Mouse (Mus musculus) lung, postnatal 0 days (tissue): ENCODE results near the gene Il6st. TPM values are rescaled to one million over a fixed set of nuclear protein-coding genes. Genes with fewer than 3 reads are reported as not detected.

ENCODE experiments used
- ATAC-seq: fragments of 200-750 bp; cut with Nextera tagmentation; 2 replicates; pipeline ENCODE4 v1.8.0; 2017; ENCODE audit warnings: moderate library complexity
- DNase-seq: peaks from one replicate; pipeline ENCODE4 v3.0.0-alpha.2; 2016; ENCODE audit warnings: low spot score
- H3K27ac ChIP-seq: fragments of 300-500 bp; sonication (generic); 2 replicates; pipeline ENCODE4 v1.5.1; 2014; ENCODE audit warnings: antibody characterized with exemption, mild to moderate bottlenecking, low read length, mixed read lengths
- H3K27me3 ChIP-seq: fragments of 300-500 bp; sonication (generic); replicated peaks from 2 replicates; pipeline ENCODE4 v1.6.1; 2014; ENCODE audit warnings: low read length, mixed read lengths; ENCODE audit not compliant: insufficient read depth
- H3K36me3 ChIP-seq: fragments of 300-500 bp; sonication (generic); 2 replicates; pipeline ENCODE4 v1.6.1; 2014; ENCODE audit warnings: low read length, mixed read lengths; ENCODE audit not compliant: insufficient read depth
- H3K4me1 ChIP-seq: fragments of 300-500 bp; sonication (generic); 2 replicates; pipeline ENCODE4 v1.6.1; 2014; ENCODE audit warnings: antibody characterized with exemption, low read depth, low read length, mixed read lengths; ENCODE audit not compliant: insufficient read depth
- H3K4me2 ChIP-seq: fragments of 300-500 bp; sonication (generic); replicated peaks from 2 replicates; pipeline ENCODE4 v1.6.1; 2014; ENCODE audit warnings: low read depth, mild to moderate bottlenecking, low read length, moderate library complexity, mixed read lengths
- H3K4me3 ChIP-seq: fragments of 300-500 bp; sonication (generic); 2 replicates; pipeline ENCODE4 v1.5.1; 2014; ENCODE audit warnings: low read depth, low read length
- H3K9ac ChIP-seq: fragments of 300-500 bp; sonication (generic); replicated peaks from 2 replicates; pipeline ENCODE4 v1.6.1; 2014; ENCODE audit warnings: low read depth, mild to moderate bottlenecking
- H3K9me3 ChIP-seq: fragments of 300-500 bp; sonication (generic); 2 replicates; pipeline ENCODE4 v1.6.1; 2016; ENCODE audit warnings: low read length, mixed read lengths
- CTCF ChIP-seq: IDR thresholded peaks from 2 replicates; pipeline ENCODE4 v1.5.1; 2016; ENCODE audit warnings: antibody characterized with exemption, mild to moderate bottlenecking
- EP300 ChIP-seq: IDR thresholded peaks from 2 replicates; pipeline ENCODE4 v1.6.1; 2016; ENCODE audit warnings: antibody characterized with exemption, mild to moderate bottlenecking, control low read depth
- WGBS: fragments of 180-500 bp; shearing (Covaris S2); extraction: QIAGEN DNeasy Blood & Tissue Kit; methylation state at CpG from one replicate; pipeline ENCODE4 v1.1.7; 2014; 5-methylcytosine and 5-hydroxymethylcytosine counted together
- polyA plus RNA-seq: library from polyadenylated mRNA; unstranded; fragments of >200 nt; fragmentation: Nextera tagmentation; extraction: Ambion mirVana; gene quantifications from 2 replicates; pipeline ENCODE4 v1.2.1, GENCODE M21; 2015

Gene Il6st
- polyA plus RNA-seq, 1 experiment from 2014 or later: 30.4 TPM

DNA sequence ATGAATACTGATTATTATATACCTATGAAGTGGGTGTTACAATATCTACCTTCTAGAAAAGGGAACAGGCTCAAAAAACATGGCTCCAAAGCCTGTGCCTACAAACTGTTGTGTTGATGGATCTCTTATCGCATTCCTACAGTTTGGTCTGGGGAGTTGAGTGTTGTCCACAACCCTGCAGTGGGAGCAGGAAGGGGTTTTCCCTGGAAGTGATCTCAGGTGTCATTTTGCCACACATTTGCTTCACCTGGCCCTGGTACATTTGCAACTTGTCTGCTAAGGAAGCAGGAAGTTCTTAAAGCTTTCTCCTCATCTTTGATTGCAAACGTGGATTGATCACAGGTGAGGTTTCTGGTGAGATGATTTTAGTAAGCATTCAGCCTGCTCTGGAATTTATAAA is 1.7 kb downstream of the Il6st start:
- H3K36me3 ChIP-seq: no peaks in the 10 kb centered on the region
- WGBS: 21% methylated on average over 2 of the region's 2 CpGs
- H3K9me3 ChIP-seq: no peaks in the 10 kb centered on the region
- DNase-seq (no peak), ATAC-seq (no peak)
- TF ChIP-seq EP300: 0 out of 2 replicates have a peak, but pooled peaks have one; percentile 4
- no peak for TF ChIP-seq CTCF
- H3K27ac ChIP-seq: peak overlapping the region; percentile 51
- peaks cover 17% of the 10 kb centered on the region; the same call in 1 of the 2 replicates for H3K4me1 ChIP-seq
- H3K27me3 ChIP-seq: no peaks in the 10 kb centered on the region
- peak overlapping the region; percentile 85; the same call in 1 of the 2 replicates for H3K4me3 ChIP-seq
- H3K4me2 ChIP-seq: peak overlapping the region; percentile 76
- no peak overlapping the region for H3K9ac ChIP-seq

DNA sequence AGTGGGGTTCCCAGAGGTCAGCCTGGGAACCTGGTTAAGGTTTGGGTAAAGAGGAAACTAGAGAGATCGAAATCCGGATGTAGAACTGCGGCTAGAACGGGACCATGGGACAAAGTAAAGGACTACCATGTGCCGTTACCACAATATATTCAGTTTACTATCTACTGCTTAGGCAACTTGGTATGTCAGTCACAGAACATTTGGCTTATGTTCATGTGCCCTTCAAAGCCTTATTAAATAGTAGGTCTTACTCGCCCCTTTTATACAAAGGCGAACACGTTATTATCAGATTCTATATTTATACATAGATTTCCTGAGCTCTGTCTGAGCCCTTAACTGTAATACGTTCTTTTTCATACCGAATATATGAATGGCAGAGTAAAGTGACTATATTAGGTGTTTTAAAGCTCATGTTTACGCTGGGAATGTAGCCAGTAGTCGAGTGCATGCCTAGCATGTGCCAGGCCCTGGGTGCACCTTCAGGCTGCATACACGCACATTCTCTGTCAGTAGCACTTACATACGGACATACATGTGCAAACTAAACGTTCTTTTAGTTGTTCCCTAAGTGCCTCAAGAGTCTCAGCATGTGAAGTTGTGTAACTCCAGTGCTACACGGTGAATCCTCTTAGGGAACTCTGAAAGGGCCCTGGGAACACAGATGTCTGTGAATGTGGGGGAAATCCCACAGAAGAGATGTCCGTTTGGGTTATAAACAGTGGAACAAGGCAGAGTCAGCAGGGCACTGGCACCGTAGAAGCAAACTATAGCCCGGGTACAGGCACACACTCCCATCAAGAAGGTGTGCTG is 2.5 kb downstream of the Il6st start:
- Histone ChIP-seq H3K27me3 (no peaks in the 10 kb centered on the region), H3K4me2 (peak overlapping the region; percentile 76), H3K27ac (peak overlapping the region; percentile 51), H3K9ac (no peak overlapping the region), H3K4me1 (peaks cover 17% of the 10 kb centered on the region; the same call in 1 of the 2 replicates), H3K4me3 (peak overlapping the region; percentile 85), H3K9me3 (no peaks in the 10 kb centered on the region), H3K36me3 (no peaks in the 10 kb centered on the region)
- no peak for TF ChIP-seq EP300
- no peak for TF ChIP-seq CTCF
- ATAC-seq (no peak), DNase-seq (peak; percentile 69)
- WGBS: 36% methylated on average over 19 of the region's 19 CpGs

DNA sequence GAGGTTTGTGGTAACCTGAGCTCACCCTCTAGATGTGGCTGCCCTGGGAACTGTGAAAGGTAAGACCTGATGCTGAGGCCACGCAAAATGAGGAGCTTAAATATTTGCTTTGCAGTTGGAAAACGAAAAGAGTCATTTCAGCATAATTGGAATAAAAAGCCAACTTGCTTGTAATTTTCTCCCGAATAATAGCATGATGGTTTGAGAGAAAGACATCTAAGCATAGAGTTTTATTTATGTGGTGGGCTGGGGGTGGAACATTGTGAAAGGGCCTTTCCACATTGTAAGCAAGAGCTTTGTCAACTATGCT is 3.0 kb downstream of the Il6st start:
- peak overlapping the region; percentile 85; the same call in 1 of the 2 replicates for H3K4me3 ChIP-seq
- 60% methylated on average over 3 of the region's 3 CpGs for WGBS
- no peak overlapping the region for H3K9ac ChIP-seq

DNA sequence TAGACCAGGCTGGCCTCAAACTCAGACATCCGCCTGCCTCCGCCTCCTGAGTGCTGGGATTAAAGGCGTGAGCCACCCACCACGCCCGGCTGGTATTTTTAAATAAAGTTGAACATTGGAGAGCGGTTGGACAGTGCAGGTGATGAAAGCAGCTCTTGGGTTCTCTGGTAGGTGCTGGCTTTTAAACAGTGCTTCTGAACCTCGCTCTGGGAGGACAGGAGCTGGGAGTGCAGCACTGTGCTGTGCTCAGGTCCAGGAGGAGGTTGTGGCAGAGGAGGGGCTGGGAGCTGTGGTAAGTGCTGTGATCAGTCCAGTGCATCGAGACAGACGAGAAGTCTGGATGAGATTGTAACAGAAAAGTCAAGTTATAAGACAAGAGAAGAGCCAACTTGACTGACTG is 3.5 kb downstream of the Il6st start:
- H3K9me3 ChIP-seq: no peaks in the 10 kb centered on the region
- H3K36me3 ChIP-seq: no peaks in the 10 kb centered on the region
- ATAC-seq (no peak), DNase-seq (no peak)
- peaks cover 17% of the 10 kb centered on the region; the same call in 1 of the 2 replicates for H3K4me1 ChIP-seq
- H3K9ac ChIP-seq: no peak overlapping the region
- H3K4me3 ChIP-seq: no peak overlapping the region
- H3K27ac ChIP-seq: no peak overlapping the region
- WGBS: 68% methylated on average over 9 of the region's 9 CpGs
- H3K4me2 ChIP-seq: no peak overlapping the region
- no peak for TF ChIP-seq CTCF
- no peak for TF ChIP-seq EP300
- no peaks in the 10 kb centered on the region for H3K27me3 ChIP-seq

More for the DNA sequence above, 3.0 kb downstream of the Il6st start:
- DNase-seq (no peak), ATAC-seq (no peak)
- TF ChIP-seq CTCF: no peak
- TF ChIP-seq EP300: no peak
- H3K9me3 ChIP-seq: no peaks in the 10 kb centered on the region
- H3K4me2 ChIP-seq: 0 out of 2 replicates have a peak overlapping the region, but pooled peaks have one; percentile 76
- peaks cover 17% of the 10 kb centered on the region; the same call in 1 of the 2 replicates for H3K4me1 ChIP-seq
- H3K27me3 ChIP-seq: no peaks in the 10 kb centered on the region
- 0 out of 2 replicates have a peak overlapping the region, but pooled peaks have one; percentile 51 for H3K27ac ChIP-seq
- no peaks in the 10 kb centered on the region for H3K36me3 ChIP-seq

GRCm38 (mm10) chr13:112469491-112469890 is 5.6 kb downstream of the Il6st start:
- TF ChIP-seq CTCF (no peak), EP300 (no peak)
- no peaks in the 10 kb centered on the region for H3K36me3 ChIP-seq
- WGBS: 83% methylated on average over 5 of the region's 5 CpGs

DNA sequence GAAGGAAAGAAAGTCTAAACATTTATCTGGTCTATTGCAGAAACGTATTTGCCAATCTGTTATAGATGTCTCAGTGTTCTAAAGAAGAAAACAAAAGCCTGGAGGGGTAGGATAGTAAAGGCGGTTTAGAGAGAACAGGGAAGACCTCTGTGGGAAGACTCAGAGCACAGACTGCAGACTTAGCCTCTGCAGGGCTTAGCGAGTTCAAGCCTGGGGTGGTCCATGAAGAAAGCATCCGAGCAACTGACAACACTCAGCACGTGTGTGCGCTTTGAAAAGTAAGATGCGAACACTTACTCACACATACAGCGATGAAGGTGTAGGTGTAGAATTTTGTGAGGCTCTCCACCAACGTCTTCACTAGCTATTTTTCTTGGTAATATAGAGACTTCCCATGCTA is 7.3 kb downstream of the Il6st start:
- H3K9ac ChIP-seq: no peak overlapping the region
- no peak overlapping the region for H3K27ac ChIP-seq
- H3K36me3 ChIP-seq: peaks cover 4% of the 10 kb centered on the region; the same call in 1 of the 2 replicates
- H3K4me2 ChIP-seq: no peak overlapping the region
- ATAC-seq (no peak), DNase-seq (no peak)
- WGBS: 81% methylated on average over 9 of the region's 9 CpGs
- TF ChIP-seq CTCF: no peak
- no peak for TF ChIP-seq EP300
- peaks cover 10% of the 10 kb centered on the region; the same call in 1 of the 2 replicates for H3K4me1 ChIP-seq
- no peak overlapping the region for H3K4me3 ChIP-seq
- no peaks in the 10 kb centered on the region for H3K9me3 ChIP-seq
- H3K27me3 ChIP-seq: no peaks in the 10 kb centered on the region

More at GRCm38 (mm10) chr13:112469491-112469890, 5.6 kb downstream of the Il6st start:
- Histone ChIP-seq H3K9ac (no peak overlapping the region), H3K4me2 (no peak overlapping the region), H3K9me3 (no peaks in the 10 kb centered on the region), H3K27me3 (no peaks in the 10 kb centered on the region), H3K4me1 (peaks cover 17% of the 10 kb centered on the region; the same call in 1 of the 2 replicates), H3K4me3 (no peak overlapping the region), H3K27ac (no peak overlapping the region)
- ATAC-seq (no peak), DNase-seq (no peak)
